Mouse (Mus musculus) ES-E14 (cell line): ENCODE results near the gene Smpd3.

Source experiments
- CHD2 ChIP-seq: IDR thresholded peaks from 2 replicates; pipeline ENCODE4 v1.6.1; 2014; ENCODE audit warnings: mild to moderate bottlenecking, low read depth, low read length, inconsistent platforms
- HCFC1 ChIP-seq: IDR thresholded peaks from 2 replicates; pipeline ENCODE4 v1.6.1; 2012; ENCODE audit warnings: low read length, inconsistent platforms, borderline replicate concordance; ENCODE audit not compliant: insufficient read depth
- MAFK ChIP-seq: IDR thresholded peaks from 2 replicates; pipeline ENCODE4 v1.6.1; 2014; ENCODE audit warnings: mild to moderate bottlenecking, low read depth, low read length, inconsistent platforms; ENCODE audit not compliant: insufficient read depth
- ZC3H11A ChIP-seq: IDR thresholded peaks from 2 replicates; pipeline ENCODE4 v1.6.1; 2012; ENCODE audit warnings: low read depth, mild to moderate bottlenecking, inconsistent platforms, low read length, borderline replicate concordance
- ZNF384 ChIP-seq: IDR thresholded peaks from 2 replicates; pipeline ENCODE4 v1.6.1; 2012; ENCODE audit warnings: low read depth, low read length, inconsistent platforms

DNA sequence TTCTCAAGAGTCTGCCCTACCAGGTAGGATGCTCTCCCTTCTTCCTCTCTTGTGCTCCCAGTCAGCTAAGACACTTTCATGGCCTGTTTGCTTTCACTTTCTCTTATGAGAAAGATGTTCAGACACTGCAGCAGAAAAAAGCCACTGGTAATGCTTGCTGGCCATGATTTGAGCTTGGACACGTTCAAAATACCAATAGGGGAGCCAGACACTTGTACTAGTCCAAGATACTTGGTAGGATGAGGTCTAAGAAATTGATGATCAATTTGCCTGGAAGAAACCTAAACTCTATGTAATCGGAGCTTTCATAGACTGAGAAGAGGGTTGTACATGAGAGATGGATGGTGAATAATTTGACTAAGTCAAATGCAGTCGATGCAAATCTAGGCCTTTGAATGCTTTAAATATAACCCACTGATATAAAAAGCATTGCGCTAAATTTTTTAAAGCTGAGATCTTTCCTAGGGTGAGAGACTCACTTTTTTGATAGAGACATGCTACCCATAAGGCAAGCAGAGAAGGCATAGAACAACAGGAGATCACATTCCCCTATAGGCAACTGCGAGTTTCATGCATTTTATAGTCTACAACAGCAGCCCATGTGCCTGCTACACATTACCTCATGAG, 27.6 kb downstream of the Smpd3 start:
- no peak for TF ChIP-seq MAFK
- no peak for TF ChIP-seq ZC3H11A
- TF ChIP-seq HCFC1: no peak
- TF ChIP-seq ZNF384: no peak
- TF ChIP-seq CHD2: no peak
